18 mouse cellular contexts compared by ENCODE assay signal in genomic region chr8:35883456-35883780, GRCm38 (mm10).
DNase-seq lines count a peak whose midpoint lies in the region; ATAC-seq and TF ChIP-seq lines count a peak whose summit lies in the region.
"Had no signal": no experiment of that assay in that cellular context is flagged by ENCODE, and none has a peak within 500 bp of the region (broad histone marks: within the 10 kb centered on the region; RNA-seq: fewer than 3 reads in every experiment).

No protein-coding gene starts in this region.

- TF ChIP-seq POLR2A in ES-Bruce4 (IDR thresholded peaks at IDR 0.05; ENCODE audit: insufficient read depth, low read length): no peak

- H3K9me3 ChIP-seq in ES-Bruce4 (replicated peaks; ENCODE audit: control insufficient read depth, insufficient read depth, low read length, poor library complexity, severe bottlenecking): peaks cover 3% of the 10 kb centered on the region
- no peaks in the 10 kb centered on the region for H3K9me3 ChIP-seq in hindbrain, embryonic 12.5 days (replicated peaks)
- no peaks in the 10 kb centered on the region for H3K9me3 ChIP-seq in midbrain, embryonic 15.5 days
- H3K9me3 ChIP-seq: embryonic facial prominence, embryonic 12.5 days had no signal

- intact Hi-C loops in gastrocnemius, adult 2 months (cut with DNase I): loop anchor here (5.0 kb wide), 1 partner anchor 39 kb away; no protein-coding TSS in a partner anchor

- no peak overlapping the region for H3K4me3 ChIP-seq in gastrocnemius, adult 2 months
- H3K4me3 ChIP-seq in ES-Bruce4 (ENCODE audit: low read depth, low read length): no peak overlapping the region
- H3K4me3 ChIP-seq in hindbrain, embryonic 12.5 days: no peak overlapping the region
- no peak overlapping the region for H3K4me3 ChIP-seq in midbrain, embryonic 15.5 days
- H3K4me3 ChIP-seq: embryonic facial prominence, embryonic 12.5 days; heart, embryonic 10.5 days had no signal

- DNase-seq in gastrocnemius, adult 2 months: no peak
- no peak for DNase-seq in gastrocnemius, postnatal 4 days (ENCODE audit: low spot score in 2 of 2)
- DNase-seq in thymus, postnatal 25 days: no peak
- DNase-seq in right cerebral cortex, postnatal 4 days: no peak
- DNase-seq in natural killer cell, adult 2 months (ENCODE audit: low spot score in 2 of 2): no peak
- DNase-seq: cerebellum, postnatal 36 days; layer of hippocampus, postnatal 36 days; right cerebral cortex, adult 18-20 months; thymus, postnatal 14 days had no signal

- H3K36me3 ChIP-seq in ES-Bruce4 (ENCODE audit: control insufficient read depth, insufficient read depth, low read length, poor library complexity, severe bottlenecking): no peaks in the 10 kb centered on the region
- H3K36me3 ChIP-seq in hindbrain, embryonic 12.5 days: no peaks in the 10 kb centered on the region
- H3K36me3 ChIP-seq in midbrain, embryonic 15.5 days (replicated peaks): no peaks in the 10 kb centered on the region
- H3K36me3 ChIP-seq: embryonic facial prominence, embryonic 12.5 days; heart, embryonic 10.5 days had no signal

- H3K27ac ChIP-seq in gastrocnemius, adult 2 months: peak overlapping the region; percentile 76
- H3K27ac ChIP-seq in ES-Bruce4 (ENCODE audit: insufficient read depth, low read length): peak overlapping the region; percentile 91
- H3K27ac ChIP-seq in hindbrain, embryonic 12.5 days: peak overlapping the region; percentile 79
- H3K27ac ChIP-seq in midbrain, embryonic 15.5 days: peak overlapping the region; percentile 76
- H3K27ac ChIP-seq: embryonic facial prominence, embryonic 12.5 days; heart, embryonic 10.5 days; stomach, postnatal 0 days had no signal

- no peak for TF ChIP-seq EP300 in ES-Bruce4 (IDR thresholded peaks at IDR 0.05; ENCODE audit: insufficient read depth, low read depth, low read length)

- H3K27me3 ChIP-seq in ES-Bruce4 (ENCODE audit: control insufficient read depth, insufficient read depth, low read length, poor library complexity, severe bottlenecking): no peaks in the 10 kb centered on the region
- no peaks in the 10 kb centered on the region for H3K27me3 ChIP-seq in hindbrain, embryonic 12.5 days
- no peaks in the 10 kb centered on the region for H3K27me3 ChIP-seq in midbrain, embryonic 15.5 days (replicated peaks)
- H3K27me3 ChIP-seq: embryonic facial prominence, embryonic 12.5 days; Patski had no signal

- H3K9ac ChIP-seq in ES-Bruce4 (ENCODE audit: low read depth, poor library complexity, severe bottlenecking): no peak overlapping the region
- H3K9ac ChIP-seq in hindbrain, embryonic 12.5 days: no peak overlapping the region; the same call in 1 of the 2 replicates
- peak overlapping the region; percentile 12; the same call in 1 of the 2 replicates for H3K9ac ChIP-seq in midbrain, embryonic 15.5 days
- H3K9ac ChIP-seq: embryonic facial prominence, embryonic 12.5 days; lung, embryonic 14.5 days had no signal

- WGBS in hindbrain, embryonic 12.5 days: 29% methylated on average over 1 of the region's 1 CpGs
- WGBS in midbrain, embryonic 15.5 days: 24% methylated on average over 1 of the region's 1 CpGs

- peaks cover 7% of the 10 kb centered on the region for H3K4me1 ChIP-seq in ES-Bruce4 (ENCODE audit: control insufficient read depth, insufficient read depth, low read length)
- peaks cover 15% of the 10 kb centered on the region for H3K4me1 ChIP-seq in hindbrain, embryonic 12.5 days
- peaks cover 27% of the 10 kb centered on the region for H3K4me1 ChIP-seq in midbrain, embryonic 15.5 days
- H3K4me1 ChIP-seq: embryonic facial prominence, embryonic 12.5 days; heart, embryonic 10.5 days had no signal

- H3K4me2 ChIP-seq in hindbrain, embryonic 12.5 days (replicated peaks): peak overlapping the region; percentile 34
- H3K4me2 ChIP-seq in midbrain, embryonic 15.5 days: peak overlapping the region; percentile 38
- H3K4me2 ChIP-seq: lung, embryonic 14.5 days had no signal

- ATAC-seq in hindbrain, embryonic 12.5 days (ENCODE audit: low FRiP score): peak; percentile 74
- peak; percentile 58 for ATAC-seq in midbrain, embryonic 15.5 days (replicated peaks)
- ATAC-seq: intestine, postnatal 0 days; Patski had no signal

- TF ChIP-seq CTCF in gastrocnemius, adult 2 months (IDR thresholded peaks at IDR 0.05): no peak
- no peak for TF ChIP-seq CTCF in ES-Bruce4 (IDR thresholded peaks at IDR 0.05; ENCODE audit: low read depth, low read length)
